Mouse (Mus musculus): ENCODE measurements around the gene Dpy30.

GRCm38 (mm10) chr17:74293687-74294425, 29.9 kb downstream of the Dpy30 start:
- TF ChIP-seq POLR2A (IDR thresholded peaks at IDR 0.05; ENCODE audit: borderline replicate concordance, low read depth, low read length) (no peak), CTCF (IDR thresholded peaks at IDR 0.05; ENCODE audit: low read depth, low read length) (no peak)
